Comparison of ENCODE assay signal across 11 mouse cellular contexts in genomic region chrX:52138461-52139075, GRCm38 (mm10). TPM values are rescaled to one million over a fixed set of nuclear protein-coding genes. Genes with fewer than 3 reads are reported as not detected.
"Had no signal": no experiment of that assay in that cellular context is flagged by ENCODE, and none has a peak within 500 bp of the region (broad histone marks: within the 10 kb centered on the region; RNA-seq: fewer than 3 reads in every experiment).

No protein-coding gene starts in this region.

- ATAC-seq: liver, postnatal 0 days; lung, postnatal 0 days; midbrain, embryonic 13.5 days; midbrain, embryonic 16.5 days had no signal

- H3K36me3 ChIP-seq: midbrain, embryonic 13.5 days had no signal

- H3K27ac ChIP-seq: liver, embryonic 14.5 days; macrophage; midbrain, embryonic 13.5 days had no signal

- H3K4me2 ChIP-seq: lung, embryonic 14.5 days; midbrain, embryonic 13.5 days had no signal

- H3K4me3 ChIP-seq: midbrain, embryonic 13.5 days had no signal

- H3K9ac ChIP-seq: liver, embryonic 14.5 days; liver, postnatal 0 days; lung, embryonic 14.5 days; midbrain, embryonic 13.5 days had no signal

- DNase-seq: kidney, postnatal 14 days; kidney, postnatal 4 days; liver, postnatal 0 days; lung, embryonic 14.5 days; thymus, adult 18-20 months; thymus, postnatal 36 days had no signal

- H3K9me3 ChIP-seq: midbrain, embryonic 13.5 days had no signal

- H3K4me1 ChIP-seq: midbrain, embryonic 13.5 days had no signal

- H3K27me3 ChIP-seq: midbrain, embryonic 13.5 days had no signal

RNA-seq across cellular contexts. Expression of gene Gpc4, which starts 26.5 kb away (rescaled TPM):
- polyA plus RNA-seq: macrophage had no signal
